ENCODE assay signal across 8 mouse cellular contexts in genomic region chr7:99141919-99142606, GRCm38 (mm10). TPM values are rescaled to one million over a fixed set of nuclear protein-coding genes. Genes with fewer than 3 reads are reported as not detected.
DNase-seq lines count a peak whose midpoint lies in the region; ATAC-seq lines count a peak whose summit lies in the region.

No protein-coding gene starts in this region.

- peak overlapping the region; percentile 73 for H3K4me2 ChIP-seq in kidney, embryonic 15.5 days
- H3K4me2 ChIP-seq in forebrain, embryonic 16.5 days (ENCODE audit: low read length), result peak overlapping the region; percentile 70
- peak overlapping the region; percentile 72 for H3K4me2 ChIP-seq in midbrain, embryonic 11.5 days

- H3K4me3 ChIP-seq in kidney, embryonic 15.5 days (replicated peaks), result peak overlapping the region; percentile 97
- peak overlapping the region; percentile 97 for H3K4me3 ChIP-seq in forebrain, embryonic 16.5 days (replicated peaks; ENCODE audit: low read length)
- peak overlapping the region; percentile 92 for H3K4me3 ChIP-seq in midbrain, embryonic 11.5 days (ENCODE audit: low read depth, low read length)

- H3K4me1 ChIP-seq in kidney, embryonic 15.5 days, result peaks cover 25% of the 10 kb centered on the region
- peaks cover 17% of the 10 kb centered on the region for H3K4me1 ChIP-seq in forebrain, embryonic 16.5 days (replicated peaks; ENCODE audit: control insufficient read depth, insufficient read depth, low read length)
- peaks cover 12% of the 10 kb centered on the region for H3K4me1 ChIP-seq in midbrain, embryonic 11.5 days (ENCODE audit: control insufficient read depth, insufficient read depth, low read length)

- peak overlapping the region; percentile 16; the same call in 1 of the 2 replicates for H3K9ac ChIP-seq in kidney, embryonic 15.5 days
- peak overlapping the region; percentile 38 for H3K9ac ChIP-seq in forebrain, embryonic 16.5 days (replicated peaks; ENCODE audit: low read depth, low read length)
- no peak overlapping the region for H3K9ac ChIP-seq in midbrain, embryonic 11.5 days (ENCODE audit: low read length)

- H3K27ac ChIP-seq in kidney, embryonic 15.5 days, result no peak overlapping the region
- H3K27ac ChIP-seq in forebrain, embryonic 16.5 days (ENCODE audit: low read length), result peak overlapping the region; percentile 34
- no peak overlapping the region for H3K27ac ChIP-seq in midbrain, embryonic 11.5 days (ENCODE audit: low read depth, low read length)

- H3K36me3 ChIP-seq in kidney, embryonic 15.5 days, result no peaks in the 10 kb centered on the region
- H3K36me3 ChIP-seq in forebrain, embryonic 16.5 days (ENCODE audit: control insufficient read depth, insufficient read depth), result no peaks in the 10 kb centered on the region
- no peaks in the 10 kb centered on the region for H3K36me3 ChIP-seq in midbrain, embryonic 11.5 days (ENCODE audit: control insufficient read depth, insufficient read depth, low read length)

- 29% methylated on average over 12 of the region's 12 CpGs for WGBS in kidney, embryonic 15.5 days
- WGBS in forebrain, embryonic 16.5 days, result 27% methylated on average over 12 of the region's 12 CpGs
- WGBS in midbrain, embryonic 11.5 days, result 37% methylated on average over 12 of the region's 12 CpGs

- H3K9me3 ChIP-seq in kidney, embryonic 15.5 days (replicated peaks), result no peaks in the 10 kb centered on the region
- no peaks in the 10 kb centered on the region for H3K9me3 ChIP-seq in forebrain, embryonic 16.5 days (ENCODE audit: control insufficient read depth, low read length)
- H3K9me3 ChIP-seq in midbrain, embryonic 11.5 days (ENCODE audit: control insufficient read depth, low read length), result no peaks in the 10 kb centered on the region

- DNase-seq in kidney, postnatal 36 days, result no peak
- DNase-seq in MN1 (ENCODE audit: low spot score), result peak; percentile 23
- no peak for DNase-seq in midbrain, embryonic 11.5 days (ENCODE audit: low spot score, missing footprints)
- DNase-seq in adrenal gland, postnatal 36 days, result no peak
- DNase-seq in urinary bladder, adult 2 months (ENCODE audit: low spot score), result no peak

- no peaks in the 10 kb centered on the region for H3K27me3 ChIP-seq in kidney, embryonic 15.5 days
- no peaks in the 10 kb centered on the region for H3K27me3 ChIP-seq in forebrain, embryonic 16.5 days (replicated peaks; ENCODE audit: control insufficient read depth, insufficient read depth, low read length)
- no peaks in the 10 kb centered on the region for H3K27me3 ChIP-seq in midbrain, embryonic 11.5 days (ENCODE audit: control insufficient read depth, insufficient read depth, low read length)

- no peak for ATAC-seq in kidney, embryonic 15.5 days (replicated peaks; ENCODE audit: low FRiP score)
- no peak for ATAC-seq in forebrain, embryonic 16.5 days
- no peak for ATAC-seq in midbrain, embryonic 11.5 days (ENCODE audit: low FRiP score)
- ATAC-seq in CD4-positive, CD25-positive, alpha-beta regulatory T cell, adult 4 months, result no peak

RNA-seq across cellular contexts. Expression of gene Uvrag, which starts 1.1 kb away (rescaled TPM):
- 19.1 and 22.6 TPM in 2 replicates for polyA plus RNA-seq in kidney, embryonic 15.5 days (2015; fragmentation: Nextera tagmentation; extraction: Ambion mirVana)
- 18.3 and 19.4 TPM in 2 replicates for polyA plus RNA-seq in forebrain, embryonic 16.5 days (2015; fragmentation: Nextera tagmentation; extraction: Ambion mirVana)
- 10.1 and 11.4 TPM in 2 replicates for polyA plus RNA-seq in midbrain, embryonic 11.5 days (2014; fragmentation: Nextera tagmentation; extraction: Ambion mirVana)
- total RNA-seq in adrenal gland, postnatal 36 days (2021), result 10 to 100 TPM; 31.2 to 36.3 TPM
- 19.4 and 21.5 TPM in 2 replicates for polyA plus RNA-seq in urinary bladder, adult 2 months (2012; rRNA removed)
- polyA plus RNA-seq in CD4-positive, CD25-positive, alpha-beta regulatory T cell, adult 4 months (2017; shearing (Covaris generic)), result 1 to 10 TPM; 5.7 to 9.5 TPM

RNA-seq across cellular contexts. Expression of gene Dgat2, which starts 40.5 kb away (rescaled TPM):
- polyA plus RNA-seq in kidney, embryonic 15.5 days (2015; fragmentation: Nextera tagmentation; extraction: Ambion mirVana), result 29.0 and 31.2 TPM in 2 replicates
- 16.1 and 18.5 TPM in 2 replicates for polyA plus RNA-seq in forebrain, embryonic 16.5 days (2015; fragmentation: Nextera tagmentation; extraction: Ambion mirVana)
- polyA plus RNA-seq in midbrain, embryonic 11.5 days (2014; fragmentation: Nextera tagmentation; extraction: Ambion mirVana), result 8.7 and 9.8 TPM in 2 replicates
- 100 to 1,000 TPM; 307 to 556 TPM for total RNA-seq in adrenal gland, postnatal 36 days (2021)
- polyA plus RNA-seq in urinary bladder, adult 2 months (2012; rRNA removed), result 82.3 and 95.8 TPM in 2 replicates
- 1 to 10 TPM; 3.1 to 4.4 TPM for polyA plus RNA-seq in CD4-positive, CD25-positive, alpha-beta regulatory T cell, adult 4 months (2017; shearing (Covaris generic))
